Mouse (Mus musculus) thymus, adult 2 months (tissue): Measurements from ENCODE around the gene Faah.
A peak's percentile ranks its signal among the peaks of the same experiment; 100 is the strongest.

Experiments
- CTCF ChIP-seq: fragments of 200-500 bp; IDR thresholded peaks from 2 replicates; pipeline ENCODE4 v1.5.1; 2012; ENCODE audit warnings: mild to moderate bottlenecking, control low read depth, low read length, moderate library complexity, borderline replicate concordance; ENCODE audit not compliant: control insufficient read depth, poor library complexity, insufficient read depth; ENCODE audit errors: extremely low read depth
- POLR2A ChIP-seq: fragments of 200-500 bp; IDR thresholded peaks from 2 replicates; pipeline ENCODE4 v1.6.1; 2012; ENCODE audit warnings: mild to moderate bottlenecking, low read length, control low read depth, moderate library complexity; ENCODE audit not compliant: control insufficient read depth, poor library complexity, insufficient read depth; ENCODE audit errors: extremely low read depth

- peak; percentile 43; the same call in 1 of the 2 replicates for TF ChIP-seq CTCF
- TF ChIP-seq POLR2A, result peak; percentile 29
Observed at GRCm38 (mm10) chr4:116053399-116053961, 35.8 kb upstream of the Faah start, which contains the start of gene Nsun4.
